Comparison of ENCODE assay signal across 8 mouse cellular contexts in the genomic region with DNA sequence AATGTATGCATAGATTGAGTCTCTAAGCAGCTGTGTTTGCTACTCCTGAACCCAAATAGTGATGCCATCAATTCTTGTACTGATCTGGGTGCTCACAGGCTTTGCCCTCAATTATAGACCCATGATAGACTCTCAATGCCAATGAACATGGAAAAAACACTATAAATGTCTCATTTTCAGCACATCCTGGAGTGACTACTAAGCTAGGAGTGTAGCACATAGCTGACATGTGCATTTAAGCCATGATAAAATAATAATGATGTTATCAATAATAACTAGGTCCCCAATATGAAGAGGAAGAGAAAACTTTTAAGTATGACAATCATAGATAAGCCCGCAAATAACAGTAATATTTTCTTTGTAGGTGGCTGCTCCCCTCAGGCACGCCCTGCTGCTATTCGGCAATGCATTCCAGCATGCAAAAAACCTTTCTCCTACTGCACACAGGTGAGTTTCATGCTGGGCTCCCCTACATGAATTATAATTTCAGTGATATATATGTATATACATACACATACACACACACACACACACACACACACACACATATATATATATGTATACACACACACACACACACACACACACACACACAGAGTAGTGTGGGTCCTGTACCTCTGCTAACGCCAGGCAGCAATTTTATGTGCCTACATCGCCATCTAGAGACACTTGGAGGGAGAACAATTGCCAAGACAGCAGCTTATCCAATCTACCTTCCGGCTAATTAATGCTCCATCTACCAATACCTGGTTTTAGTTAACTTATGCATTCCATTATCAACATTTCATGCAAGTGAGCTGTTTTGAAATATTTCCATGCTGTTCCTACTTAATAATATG.
DNase-seq lines count a peak whose midpoint lies in the region; ATAC-seq lines count a peak whose summit lies in the region.

No protein-coding gene starts in this region.

- peak; percentile 24 for DNase-seq in thymus, postnatal 14 days
- no peak for DNase-seq in thymus, postnatal 10 days (ENCODE audit: low spot score in 2 of 2)
- peak; percentile 67 to 70 for DNase-seq in cerebellum, postnatal 10 days
- DNase-seq in frontal cortex, postnatal 36 days (ENCODE audit: low spot score in 2 of 2): peak; percentile 18 to 62
- peak; percentile 58 to 63 for DNase-seq in layer of hippocampus, postnatal 10 days (ENCODE audit: low spot score in 2 of 2)
- DNase-seq in midbrain, embryonic 10.5 days (ENCODE audit: low spot score): peak; percentile 17
- no peak for DNase-seq in ovary, postnatal 10 days (ENCODE audit: low spot score)

- no peak for ATAC-seq in monocyte, adult 5-6 weeks (replicated peaks; ENCODE audit: insufficient number of reproducible peaks, low FRiP score, low TSS enrichment, poor library complexity, severe bottlenecking)

- H3K4me3 ChIP-seq in midbrain, embryonic 10.5 days: no peak overlapping the region

- no peaks in the 10 kb centered on the region for H3K36me3 ChIP-seq in midbrain, embryonic 10.5 days

- no peaks in the 10 kb centered on the region for H3K4me1 ChIP-seq in midbrain, embryonic 10.5 days

- no peak overlapping the region for H3K27ac ChIP-seq in midbrain, embryonic 10.5 days (replicated peaks)

- WGBS in midbrain, embryonic 10.5 days: 46% methylated on average over 6 of the region's 6 CpGs

- H3K27me3 ChIP-seq in midbrain, embryonic 10.5 days (ENCODE audit: low read depth, poor library complexity, severe bottlenecking): no peaks in the 10 kb centered on the region

- H3K9me3 ChIP-seq in midbrain, embryonic 10.5 days (replicated peaks): no peaks in the 10 kb centered on the region

Comparison
In these comparisons a context has a peak if more than half of its experiments do, and no peak if none do; other contexts are left out.
1. DNase-seq: peak in thymus, postnatal 14 days (single experiment), cerebellum, postnatal 10 days (2 of 2), frontal cortex, postnatal 36 days (2 of 2), layer of hippocampus, postnatal 10 days (2 of 2) and midbrain, embryonic 10.5 days (single experiment); none in thymus, postnatal 10 days (0 of 2) and ovary, postnatal 10 days (single experiment).